Mouse (Mus musculus) neural tube, embryonic 15.5 days (tissue): ENCODE results near the gene Pou3f3. TPM values are rescaled to one million over a fixed set of nuclear protein-coding genes. Genes with fewer than 3 reads are reported as not detected.
A peak's percentile ranks its signal among the peaks of the same experiment; 100 is the strongest.

Experiments used
- ATAC-seq: fragments of 200-750 bp; cut with Nextera tagmentation; 2 replicates; pipeline ENCODE4 v1.8.0; 2017; ENCODE audit warnings: mild to moderate bottlenecking, moderate TSS enrichment, moderate library complexity; ENCODE audit not compliant: low FRiP score
- H3K27ac ChIP-seq: fragments of 300-500 bp; sonication (generic); replicated peaks from 2 replicates; pipeline ENCODE4 v1.5.1; 2015; ENCODE audit warnings: mild to moderate bottlenecking, inconsistent platforms
- H3K27me3 ChIP-seq: fragments of 300-500 bp; sonication (generic); replicated peaks from 2 replicates; pipeline ENCODE4 v1.6.1; 2015; ENCODE audit warnings: inconsistent platforms
- H3K36me3 ChIP-seq: fragments of 300-500 bp; sonication (generic); 2 replicates; pipeline ENCODE4 v1.6.1; 2015; ENCODE audit warnings: inconsistent platforms
- H3K4me1 ChIP-seq: fragments of 300-500 bp; sonication (generic); 2 replicates; pipeline ENCODE4 v1.6.1; 2015; ENCODE audit warnings: inconsistent platforms
- H3K4me2 ChIP-seq: fragments of 300-500 bp; sonication (generic); 2 replicates; pipeline ENCODE4 v1.6.1; 2015; ENCODE audit warnings: inconsistent platforms, mild to moderate bottlenecking, moderate library complexity
- H3K4me3 ChIP-seq: fragments of 300-500 bp; sonication (generic); replicated peaks from 2 replicates; pipeline ENCODE4 v1.5.1; 2015; ENCODE audit warnings: mild to moderate bottlenecking, inconsistent platforms
- H3K9ac ChIP-seq: fragments of 300-500 bp; sonication (generic); replicated peaks from 2 replicates; pipeline ENCODE4 v1.6.1; 2015; ENCODE audit warnings: mild to moderate bottlenecking, inconsistent platforms
- H3K9me3 ChIP-seq: fragments of 300-500 bp; sonication (generic); replicated peaks from 2 replicates; pipeline ENCODE4 v1.6.1; 2016; ENCODE audit warnings: inconsistent platforms
- WGBS: fragments of 180-500 bp; shearing (Covaris S2); methylation state at CpG from one replicate; pipeline ENCODE4 v1.1.7; 2015; ENCODE audit warnings: mixed read lengths; 5-methylcytosine and 5-hydroxymethylcytosine counted together
- polyA plus RNA-seq: library from polyadenylated mRNA; unstranded; fragments of >200 nt; fragmentation: Nextera tagmentation; extraction: Ambion mirVana; gene quantifications from 2 replicates; pipeline ENCODE4 v1.2.1, GENCODE M21; 2015

Gene Pou3f3
- polyA plus RNA-seq, 1 experiment from 2014 or later: 9.5 TPM

- Histone ChIP-seq H3K4me2 (peak overlapping the region; percentile 47), H3K9ac (peak overlapping the region; percentile 1; the same call in 1 of the 2 replicates), H3K27me3 (peaks cover 14% of the 10 kb centered on the region; the same call in 1 of the 2 replicates), H3K9me3 (no peaks in the 10 kb centered on the region), H3K4me1 (peaks cover 59% of the 10 kb centered on the region), H3K27ac (peak overlapping the region; percentile 65), H3K4me3 (peak overlapping the region; percentile 27), H3K36me3 (no peaks in the 10 kb centered on the region)
- 5% methylated on average over 26 of the region's 26 CpGs for WGBS
- ATAC-seq: peak; percentile 70
Observed at GRCm38 (mm10) chr1:42703851-42704613, 8.5 kb downstream of the Pou3f3 start.

- H3K4me1 ChIP-seq: peaks cover 62% of the 10 kb centered on the region
- ATAC-seq: no peak
- no peak overlapping the region for H3K4me3 ChIP-seq
Observed at GRCm38 (mm10) chr1:42704981-42705810, 9.6 kb downstream of the Pou3f3 start.

GRCm38 (mm10) chr1:42705811-42706160, 10.2 kb downstream of the Pou3f3 start:
- Histone ChIP-seq H3K9me3 (no peaks in the 10 kb centered on the region), H3K27me3 (peaks cover 14% of the 10 kb centered on the region; the same call in 1 of the 2 replicates), H3K9ac (no peak overlapping the region), H3K4me3 (no peak overlapping the region), H3K36me3 (no peaks in the 10 kb centered on the region), H3K4me1 (peaks cover 62% of the 10 kb centered on the region), H3K27ac (no peak overlapping the region), H3K4me2 (peak overlapping the region; percentile 36)
- 21% methylated on average over 8 of the region's 8 CpGs for WGBS
- ATAC-seq: no peak

More at GRCm38 (mm10) chr1:42704981-42705810, 9.6 kb downstream of the Pou3f3 start:
- Histone ChIP-seq H3K9ac (no peak overlapping the region), H3K27me3 (peaks cover 14% of the 10 kb centered on the region; the same call in 1 of the 2 replicates), H3K36me3 (no peaks in the 10 kb centered on the region), H3K4me2 (peak overlapping the region; percentile 36), H3K9me3 (no peaks in the 10 kb centered on the region), H3K27ac (peak overlapping the region; percentile 33)
- 22% methylated on average over 17 of the region's 17 CpGs for WGBS

- no peak for ATAC-seq
Observed at GRCm38 (mm10) chr1:42707196-42707595, 11.6 kb downstream of the Pou3f3 start.

GRCm38 (mm10) chr1:42707611-42708130, 12.1 kb downstream of the Pou3f3 start:
- Histone ChIP-seq H3K9ac (no peak overlapping the region), H3K27ac (no peak overlapping the region), H3K9me3 (no peaks in the 10 kb centered on the region), H3K27me3 (peaks cover 19% of the 10 kb centered on the region), H3K36me3 (no peaks in the 10 kb centered on the region), H3K4me2 (no peak overlapping the region), H3K4me1 (peaks cover 53% of the 10 kb centered on the region), H3K4me3 (no peak overlapping the region)
- WGBS: 18% methylated on average over 4 of the region's 4 CpGs
- ATAC-seq: no peak

More at GRCm38 (mm10) chr1:42707196-42707595, 11.6 kb downstream of the Pou3f3 start:
- no peaks in the 10 kb centered on the region for H3K9me3 ChIP-seq
- H3K27ac ChIP-seq: no peak overlapping the region
- H3K4me3 ChIP-seq: no peak overlapping the region
- no peak overlapping the region for H3K9ac ChIP-seq
- H3K4me2 ChIP-seq: no peak overlapping the region
- WGBS: 13% methylated on average over 5 of the region's 5 CpGs
- peaks cover 19% of the 10 kb centered on the region for H3K27me3 ChIP-seq
- H3K36me3 ChIP-seq: no peaks in the 10 kb centered on the region
- H3K4me1 ChIP-seq: peaks cover 56% of the 10 kb centered on the region

- ATAC-seq: no peak
- Histone ChIP-seq H3K9me3 (no peaks in the 10 kb centered on the region), H3K4me2 (0 out of 2 replicates have a peak overlapping the region, but pooled peaks have one; percentile 27), H3K4me3 (no peak overlapping the region), H3K9ac (no peak overlapping the region), H3K36me3 (no peaks in the 10 kb centered on the region), H3K27ac (no peak overlapping the region), H3K4me1 (peaks cover 53% of the 10 kb centered on the region), H3K27me3 (peaks cover 16% of the 10 kb centered on the region)
- 11% methylated on average over 1 of the region's 1 CpGs for WGBS
Observed at GRCm38 (mm10) chr1:42709024-42709423, 13.5 kb downstream of the Pou3f3 start.

GRCm38 (mm10) chr1:42709431-42710160, 14.0 kb downstream of the Pou3f3 start:
- Histone ChIP-seq H3K4me2 (peak overlapping the region; percentile 27), H3K4me1 (peaks cover 52% of the 10 kb centered on the region), H3K27ac (no peak overlapping the region), H3K27me3 (peaks cover 18% of the 10 kb centered on the region), H3K4me3 (no peak overlapping the region), H3K36me3 (no peaks in the 10 kb centered on the region), H3K9ac (no peak overlapping the region), H3K9me3 (no peaks in the 10 kb centered on the region)
- 21% methylated on average over 7 of the region's 7 CpGs for WGBS
- no peak for ATAC-seq

GRCm38 (mm10) chr1:42710234-42710633, 14.7 kb downstream of the Pou3f3 start:
- Histone ChIP-seq H3K27ac (no peak overlapping the region), H3K4me1 (peaks cover 47% of the 10 kb centered on the region), H3K9me3 (no peaks in the 10 kb centered on the region), H3K9ac (no peak overlapping the region), H3K4me2 (peak overlapping the region; percentile 27), H3K27me3 (peaks cover 20% of the 10 kb centered on the region), H3K4me3 (no peak overlapping the region), H3K36me3 (no peaks in the 10 kb centered on the region)
- 24% methylated on average over 4 of the region's 4 CpGs for WGBS
- ATAC-seq: no peak

GRCm38 (mm10) chr1:42710995-42711394, 15.4 kb downstream of the Pou3f3 start:
- Histone ChIP-seq H3K36me3 (no peaks in the 10 kb centered on the region), H3K4me3 (no peak overlapping the region), H3K4me1 (peaks cover 41% of the 10 kb centered on the region), H3K27ac (0 out of 2 replicates have a peak overlapping the region, but pooled peaks have one; percentile 45), H3K27me3 (peaks cover 19% of the 10 kb centered on the region), H3K9ac (no peak overlapping the region), H3K9me3 (no peaks in the 10 kb centered on the region), H3K4me2 (peak overlapping the region; percentile 78)
- WGBS: 7% methylated on average over 2 of the region's 2 CpGs
- ATAC-seq: no peak

- Histone ChIP-seq H3K9me3 (no peaks in the 10 kb centered on the region), H3K4me3 (peak overlapping the region; percentile 14), H3K4me1 (peaks cover 41% of the 10 kb centered on the region), H3K27me3 (peaks cover 16% of the 10 kb centered on the region), H3K4me2 (peak overlapping the region; percentile 78), H3K27ac (peak overlapping the region; percentile 45; the same call in 1 of the 2 replicates), H3K9ac (no peak overlapping the region), H3K36me3 (no peaks in the 10 kb centered on the region)
- 21% methylated on average over 8 of the region's 8 CpGs for WGBS
- no peak for ATAC-seq
Observed at GRCm38 (mm10) chr1:42711456-42712310, 16.1 kb downstream of the Pou3f3 start.
